ENCODE assay signal across 9 mouse cellular contexts in genomic region chr16:32200256-32201003, GRCm38 (mm10). TPM values are rescaled to one million over a fixed set of nuclear protein-coding genes. Genes with fewer than 3 reads are reported as not detected.
DNase-seq lines count a peak whose midpoint lies in the region; ATAC-seq lines count a peak whose summit lies in the region.
"Had no signal": no experiment of that assay in that cellular context is flagged by ENCODE, and none has a peak within 500 bp of the region (broad histone marks: within the 10 kb centered on the region; RNA-seq: fewer than 3 reads in every experiment).

No protein-coding gene starts in this region.

- H3K27ac ChIP-seq in heart, embryonic 13.5 days (replicated peaks) = peak overlapping the region; percentile 70
- peak overlapping the region; percentile 92 for H3K27ac ChIP-seq in kidney, embryonic 16.5 days (ENCODE audit: low read length)
- H3K27ac ChIP-seq in stomach, embryonic 15.5 days = peak overlapping the region; percentile 71

- DNase-seq in adrenal gland, postnatal 10 days = peak; percentile 60
- no peak for DNase-seq in adrenal gland, postnatal 4 days (ENCODE audit: low spot score in 2 of 2)
- peak; percentile 42 for DNase-seq in embryo, embryonic 10 days (ENCODE audit: low spot score)
- DNase-seq in ovary, postnatal 10 days (ENCODE audit: low spot score) = no peak

- no peak for ATAC-seq in heart, embryonic 13.5 days (ENCODE audit: extremely low read depth, insufficient number of reproducible peaks, low FRiP score, low TSS enrichment)
- ATAC-seq in kidney, embryonic 16.5 days (ENCODE audit: low FRiP score, low TSS enrichment) = peak; percentile 84
- peak; percentile 19; the same call in 1 of the 2 replicates for ATAC-seq in megakaryocyte, adult 5-6 weeks (ENCODE audit: poor library complexity, severe bottlenecking)
- ATAC-seq in stomach, embryonic 15.5 days (ENCODE audit: insufficient read depth, low FRiP score, low read depth) = no peak; the same call in 1 of the 2 replicates

- H3K4me1 ChIP-seq in heart, embryonic 13.5 days = no peaks in the 10 kb centered on the region
- H3K4me1 ChIP-seq in kidney, embryonic 16.5 days (ENCODE audit: insufficient read depth, low read length) = 0 out of 2 replicates have a peak, but pooled peaks cover 7% of the 10 kb centered on the region
- 0 out of 2 replicates have a peak, but pooled peaks cover 2% of the 10 kb centered on the region for H3K4me1 ChIP-seq in stomach, embryonic 15.5 days

- peak overlapping the region; percentile 23 for H3K4me3 ChIP-seq in heart, embryonic 13.5 days
- peak overlapping the region; percentile 41 for H3K4me3 ChIP-seq in kidney, embryonic 16.5 days (ENCODE audit: low read length)
- peak overlapping the region; percentile 15 for H3K4me3 ChIP-seq in stomach, embryonic 15.5 days (replicated peaks)

- no peaks in the 10 kb centered on the region for H3K36me3 ChIP-seq in heart, embryonic 13.5 days
- no peaks in the 10 kb centered on the region for H3K36me3 ChIP-seq in kidney, embryonic 16.5 days (ENCODE audit: insufficient read depth, low read length)
- no peaks in the 10 kb centered on the region for H3K36me3 ChIP-seq in stomach, embryonic 15.5 days

- peak overlapping the region; percentile 37 for H3K4me2 ChIP-seq in heart, embryonic 13.5 days
- H3K4me2 ChIP-seq in kidney, embryonic 16.5 days (replicated peaks; ENCODE audit: low read depth, low read length) = peak overlapping the region; percentile 57
- peak overlapping the region; percentile 20 for H3K4me2 ChIP-seq in stomach, embryonic 15.5 days

- 0 out of 2 replicates have a peak, but pooled peaks cover 5% of the 10 kb centered on the region for H3K9me3 ChIP-seq in heart, embryonic 13.5 days
- H3K9me3 ChIP-seq in kidney, embryonic 16.5 days (ENCODE audit: low read length) = no peaks in the 10 kb centered on the region; the same call in 1 of the 2 replicates
- H3K9me3 ChIP-seq in stomach, embryonic 15.5 days = no peaks in the 10 kb centered on the region

- H3K27me3 ChIP-seq in heart, embryonic 13.5 days (replicated peaks) = no peaks in the 10 kb centered on the region
- no peaks in the 10 kb centered on the region for H3K27me3 ChIP-seq in kidney, embryonic 16.5 days (ENCODE audit: insufficient read depth, low read length)
- no peaks in the 10 kb centered on the region for H3K27me3 ChIP-seq in stomach, embryonic 15.5 days (replicated peaks)

- WGBS in heart, embryonic 13.5 days = 72% methylated on average over 21 of the region's 21 CpGs
- 26% methylated on average over 21 of the region's 21 CpGs for WGBS in kidney, embryonic 16.5 days
- WGBS in stomach, embryonic 15.5 days = 62% methylated on average over 21 of the region's 21 CpGs

- peak overlapping the region; percentile 19; the same call in 1 of the 2 replicates for H3K9ac ChIP-seq in heart, embryonic 13.5 days
- peak overlapping the region; percentile 62 for H3K9ac ChIP-seq in kidney, embryonic 16.5 days (replicated peaks; ENCODE audit: low read length)
- H3K9ac ChIP-seq in stomach, embryonic 15.5 days = no peak overlapping the region

RNA-seq across cellular contexts. Expression of gene Bex6, which starts 20.8 kb away (rescaled TPM):
- not detected for total RNA-seq in adrenal gland, postnatal 10 days (2021)
- total RNA-seq in adrenal gland, postnatal 4 days (2021) = not detected
- not detected in 2 replicates for polyA plus RNA-seq in heart, embryonic 13.5 days (2015; fragmentation: Nextera tagmentation; extraction: Ambion mirVana)
- not detected in 2 replicates for polyA plus RNA-seq in kidney, embryonic 16.5 days (2015; fragmentation: Nextera tagmentation; extraction: Ambion mirVana)
- 57.1 and 61.1 TPM in 2 replicates for total RNA-seq in megakaryocyte, adult 5-6 weeks (2015)
- total RNA-seq in megakaryocyte, adult 5-6 weeks (2017) = 45.7 and 49.7 TPM in 2 replicates
- polyA plus RNA-seq in stomach, embryonic 15.5 days (2015; fragmentation: Nextera tagmentation; extraction: Ambion mirVana) = 0.30 and 0.33 TPM in 2 replicates
- polyA plus RNA-seq: gonadal fat pad, adult 2 months had no signal

RNA-seq across cellular contexts. Expression of gene Nrros, which starts 35.0 kb away (rescaled TPM):
- 10 to 100 TPM; 11.0 to 16.4 TPM for total RNA-seq in adrenal gland, postnatal 10 days (2021)
- total RNA-seq in adrenal gland, postnatal 4 days (2021) = 10 to 100 TPM; 12.3 to 13.7 TPM
- 5.9 and 8.3 TPM in 2 replicates for polyA plus RNA-seq in heart, embryonic 13.5 days (2015; fragmentation: Nextera tagmentation; extraction: Ambion mirVana)
- polyA plus RNA-seq in kidney, embryonic 16.5 days (2015; fragmentation: Nextera tagmentation; extraction: Ambion mirVana) = 18.1 and 22.2 TPM in 2 replicates
- total RNA-seq in megakaryocyte, adult 5-6 weeks (2015) = 194 and 211 TPM in 2 replicates
- total RNA-seq in megakaryocyte, adult 5-6 weeks (2017) = 134 and 165 TPM in 2 replicates
- polyA plus RNA-seq in stomach, embryonic 15.5 days (2015; fragmentation: Nextera tagmentation; extraction: Ambion mirVana) = 16.3 and 19.5 TPM in 2 replicates

RNA-seq across cellular contexts. Expression of gene Fbxo45, which starts 46.5 kb away (rescaled TPM):
- 10 to 100 TPM; 18.2 to 20.0 TPM for total RNA-seq in adrenal gland, postnatal 10 days (2021)
- 10 to 100 TPM; 26.9 to 27.3 TPM for total RNA-seq in adrenal gland, postnatal 4 days (2021)
- polyA plus RNA-seq in heart, embryonic 13.5 days (2015; fragmentation: Nextera tagmentation; extraction: Ambion mirVana) = 3.7 and 5.8 TPM in 2 replicates
- polyA plus RNA-seq in kidney, embryonic 16.5 days (2015; fragmentation: Nextera tagmentation; extraction: Ambion mirVana) = 5.0 and 5.2 TPM in 2 replicates
- total RNA-seq in megakaryocyte, adult 5-6 weeks (2015) = 10.9 and 13.9 TPM in 2 replicates
- 15.4 TPM in 2 replicates for total RNA-seq in megakaryocyte, adult 5-6 weeks (2017)
- polyA plus RNA-seq in stomach, embryonic 15.5 days (2015; fragmentation: Nextera tagmentation; extraction: Ambion mirVana) = 12.2 and 14.1 TPM in 2 replicates

RNA-seq across cellular contexts. Expression of gene Wdr53, which starts 46.6 kb away (rescaled TPM):
- 10 to 100 TPM; 12.3 to 13.9 TPM for total RNA-seq in adrenal gland, postnatal 10 days (2021)
- total RNA-seq in adrenal gland, postnatal 4 days (2021) = 10 to 100 TPM; 16.5 to 17.9 TPM
- polyA plus RNA-seq in heart, embryonic 13.5 days (2015; fragmentation: Nextera tagmentation; extraction: Ambion mirVana) = 8.4 and 11.0 TPM in 2 replicates
- 19.7 and 20.0 TPM in 2 replicates for polyA plus RNA-seq in kidney, embryonic 16.5 days (2015; fragmentation: Nextera tagmentation; extraction: Ambion mirVana)
- 12.4 and 16.6 TPM in 2 replicates for total RNA-seq in megakaryocyte, adult 5-6 weeks (2015)
- 19.4 and 19.8 TPM in 2 replicates for total RNA-seq in megakaryocyte, adult 5-6 weeks (2017)
- polyA plus RNA-seq in stomach, embryonic 15.5 days (2015; fragmentation: Nextera tagmentation; extraction: Ambion mirVana) = 18.3 and 21.3 TPM in 2 replicates

Comparison
In these comparisons a context has a peak if more than half of its experiments do, and no peak if none do; other contexts are left out.
1. DNase-seq: peak in adrenal gland, postnatal 10 days (single experiment) and embryo, embryonic 10 days (single experiment); none in adrenal gland, postnatal 4 days (0 of 2) and ovary, postnatal 10 days (single experiment).
2. ATAC-seq: peak in kidney, embryonic 16.5 days (single experiment) and megakaryocyte, adult 5-6 weeks (single experiment); none in heart, embryonic 13.5 days (single experiment) and stomach, embryonic 15.5 days (single experiment).
3. RNA of gene Bex6, which starts 20.8 kb away (total RNA-seq): 45.7 to 61.1 TPM in megakaryocyte, adult 5-6 weeks; not detected in adrenal gland, postnatal 10 days and not detected in adrenal gland, postnatal 4 days; every median in the first group is over 10 times any median in the second.
4. RNA of gene Nrros, which starts 35.0 kb away (total RNA-seq): 134 to 211 TPM in megakaryocyte, adult 5-6 weeks; 11.0 to 16.4 TPM in adrenal gland, postnatal 10 days and 12.3 to 13.7 TPM in adrenal gland, postnatal 4 days; every median in the first group is over 4 times any median in the second.
5. Peak in every context shown above with its lines, with median percentiles within 50 percentile points of each other: H3K27ac ChIP-seq, H3K4me2 ChIP-seq and H3K4me3 ChIP-seq.